Mouse (Mus musculus): ENCODE data around the gene Rassf5.

- no peak for TF ChIP-seq CTCF (IDR thresholded peaks at IDR 0.05; ENCODE audit: borderline replicate concordance, insufficient read depth, low read depth, low read length)
- TF ChIP-seq POLR2A (IDR thresholded peaks at IDR 0.05; ENCODE audit: borderline replicate concordance, insufficient read depth, low read length): no peak
Measured at GRCm38 (mm10) chr1:131224848-131225471, 20.1 kb downstream of the Rassf5 start.

Data from cerebellum, adult 2 months (tissue).